Mouse (Mus musculus) T-helper 17 cell (primary cell): ENCODE measurements around the gene Nr1i3.
"Not testable (repeated sequence)": the region's sequence is repeated elsewhere in the genome, so short reads cannot be mapped to it uniquely, and the experiment has no call there.

Source experiments
- in situ Hi-C, 2 experiments: fragments of 300-600 bp; cut with MboI, MseI; formaldehyde crosslinking; loops; 1 replicate in 1 of 2; 2 replicates in 1 of 2; pipeline ENCODE4 v1.15.1; 2025; ENCODE audit warnings: high pct_unique_total_duplicates in 2 of 2

Gene Nr1i3

GRCm38 (mm10) chr1:171229750-171230149, 16.0 kb downstream of the Nr1i3 start:
- in situ Hi-C loops = no loop called here

- in situ Hi-C loops = no loop called here
Measured at GRCm38 (mm10) chr1:171230215-171230614, 16.4 kb downstream of the Nr1i3 start.

- in situ Hi-C loops = no loop called here
Measured at GRCm38 (mm10) chr1:171231844-171232243, 18.1 kb downstream of the Nr1i3 start.

- in situ Hi-C loops = no loop called here
Measured at GRCm38 (mm10) chr1:171232348-171232747, 18.6 kb downstream of the Nr1i3 start.

GRCm38 (mm10) chr1:171232800-171233730, 19.3 kb downstream of the Nr1i3 start:
- in situ Hi-C loops = no loop called here

GRCm38 (mm10) chr1:171234126-171234525, 20.4 kb downstream of the Nr1i3 start, which contains the start of gene Fcer1g:
Fcer1g (minus strand) TSS chr1:171234365.
- in situ Hi-C loops = no loop called here

- in situ Hi-C loops = no loop called here
Measured at GRCm38 (mm10) chr1:171234538-171234937, 20.8 kb downstream of the Nr1i3 start.

- in situ Hi-C loops = no loop called here
Measured at GRCm38 (mm10) chr1:171235791-171236190, 22.0 kb downstream of the Nr1i3 start.

GRCm38 (mm10) chr1:171237438-171237837, 23.7 kb downstream of the Nr1i3 start:
- in situ Hi-C loops = no loop called here

GRCm38 (mm10) chr1:171238463-171238862, 24.7 kb downstream of the Nr1i3 start:
- in situ Hi-C loops = no loop called here

GRCm38 (mm10) chr1:171239992-171240744, 26.4 kb downstream of the Nr1i3 start:
- in situ Hi-C loops = no loop called here

- in situ Hi-C loops = no loop called here
Measured at GRCm38 (mm10) chr1:171240911-171241310, 27.1 kb downstream of the Nr1i3 start.

GRCm38 (mm10) chr1:171241952-171242351, 28.2 kb downstream of the Nr1i3 start:
- in situ Hi-C loops = not testable (repeated sequence)

- in situ Hi-C loops = no loop called here
Measured at GRCm38 (mm10) chr1:171245353-171245752, 31.6 kb downstream of the Nr1i3 start.

- in situ Hi-C loops = no loop called here
Measured at GRCm38 (mm10) chr1:171246709-171247452, 33.1 kb downstream of the Nr1i3 start.

GRCm38 (mm10) chr1:171247453-171247841, 33.7 kb downstream of the Nr1i3 start:
- in situ Hi-C loops = no loop called here

GRCm38 (mm10) chr1:171247916-171248315, 34.1 kb downstream of the Nr1i3 start:
- in situ Hi-C loops = no loop called here

- in situ Hi-C loops = no loop called here
Measured at GRCm38 (mm10) chr1:171248386-171249226, 34.8 kb downstream of the Nr1i3 start.

GRCm38 (mm10) chr1:171249913-171250600, 36.3 kb downstream of the Nr1i3 start, which contains the start of gene Adamts4:
Adamts4 (plus strand) TSS chr1:171250421.
- in situ Hi-C loops = loop anchor here in 1 of 2 experiments (10.0 to 25.0 kb wide), 2 partner anchors 135 to 363 kb away; partner anchors contain the start of genes Cfap126, Dusp12 and Gm26620
